Mouse (Mus musculus) B cell, adult 2 months (primary cell): ENCODE measurements at regions not wholly inside any gene's neighbourhood (a gene's known extent, or its start where the extent isn't known, plus 50 kb on each side); places are given as distances from the start of the nearest gene placed in this dataset.

Source experiments
- DNase-seq, 2 experiments: peaks; one replicate each; pipeline ENCODE4 v3.0.0; 2022

- no peak for DNase-seq
Observed at GRCm38 (mm10) chr3:81482742-81483141, 446.5 kb downstream of the Pdgfc start.

- no peak for DNase-seq
Observed at GRCm38 (mm10) chr3:81483363-81483762, 447.1 kb downstream of the Pdgfc start.

GRCm38 (mm10) chr3:81505316-81505715 lies 427.1 kb upstream of the Ctso start:
- no peak for DNase-seq

- no peak for DNase-seq
Observed at GRCm38 (mm10) chr3:81508611-81509010, 423.8 kb upstream of the Ctso start.

GRCm38 (mm10) chr3:81521804-81522203 lies 410.6 kb upstream of the Ctso start:
- no peak for DNase-seq

- no peak for DNase-seq
Observed at GRCm38 (mm10) chr3:81530872-81531271, 401.5 kb upstream of the Ctso start.

- DNase-seq: no peak
Observed at GRCm38 (mm10) chr3:81535448-81536205, 396.8 kb upstream of the Ctso start.

GRCm38 (mm10) chr3:81554773-81555172 lies 377.6 kb upstream of the Ctso start:
- DNase-seq: no peak

- no peak for DNase-seq
Observed at GRCm38 (mm10) chr3:81562610-81563258, 369.7 kb upstream of the Ctso start.

- no peak for DNase-seq
Observed at GRCm38 (mm10) chr3:81563858-81564756, 368.3 kb upstream of the Ctso start.

GRCm38 (mm10) chr3:81564757-81565063 lies 367.7 kb upstream of the Ctso start:
- no peak for DNase-seq

GRCm38 (mm10) chr3:81583387-81584027 lies 348.9 kb upstream of the Ctso start:
- DNase-seq: no peak

GRCm38 (mm10) chr3:81589109-81589508 lies 343.3 kb upstream of the Ctso start:
- no peak for DNase-seq

- DNase-seq: no peak
Observed at GRCm38 (mm10) chr3:81629157-81629556, 303.2 kb upstream of the Ctso start.

- no peak for DNase-seq
Observed at GRCm38 (mm10) chr3:81658490-81658889, 273.9 kb upstream of the Ctso start.

- DNase-seq: no peak
Observed at GRCm38 (mm10) chr3:81661620-81662019, 270.8 kb upstream of the Ctso start.

- no peak for DNase-seq
Observed at GRCm38 (mm10) chr3:81666262-81666661, 266.1 kb upstream of the Ctso start.

- DNase-seq: no peak
Observed at GRCm38 (mm10) chr3:81676570-81676969, 255.8 kb upstream of the Ctso start.

GRCm38 (mm10) chr3:81701974-81702697 lies 230.3 kb upstream of the Ctso start:
- DNase-seq: no peak

- no peak for DNase-seq
Observed at GRCm38 (mm10) chr3:81718911-81719310, 213.5 kb upstream of the Ctso start.

GRCm38 (mm10) chr3:81735463-81735862 lies 196.9 kb upstream of the Ctso start:
- DNase-seq: no peak

GRCm38 (mm10) chr3:81736838-81737237 lies 195.6 kb upstream of the Ctso start:
- no peak for DNase-seq
